Mouse (Mus musculus): Measurements from ENCODE around the gene Dusp23. TPM values are rescaled to one million over a fixed set of nuclear protein-coding genes. Genes with fewer than 3 reads are reported as not detected.
A peak's percentile ranks its signal among the peaks of the same experiment; 100 is the strongest.

The Dusp23 gene
- 20.0 and 20.8 TPM in 2 replicates for polyA plus RNA-seq (2016; fragmentation: Nextera tagmentation; extraction: Ambion mirVana)

GRCm38 (mm10) chr1:172632451-172633326 is at the start of gene Dusp23:
Gene Dusp23, minus strand, starts transcription at chr1:172632962.
- Histone ChIP-seq H3K9me3 (no peaks in the 10 kb centered on the region), H3K36me3 (no peaks in the 10 kb centered on the region), H3K4me1 (peaks cover 3% of the 10 kb centered on the region; the same call in 1 of the 2 replicates), H3K27ac (peak within 1 kb of the TSS; percentile 38; the same call in 1 of the 2 replicates), H3K4me2 (replicated peaks) (peak within 1 kb of the TSS; percentile 80), H3K27me3 (replicated peaks) (no peaks in the 10 kb centered on the region), H3K9ac (peak within 1 kb of the TSS; percentile 60), H3K4me3 (peak within 1 kb of the TSS; percentile 64)
- peak; percentile 99 for ATAC-seq (ENCODE audit: low FRiP score, low read depth)
- whole genome bisulfite sequencing, result under 1% methylated on average over 53 of the region's 53 CpGs

DNA sequence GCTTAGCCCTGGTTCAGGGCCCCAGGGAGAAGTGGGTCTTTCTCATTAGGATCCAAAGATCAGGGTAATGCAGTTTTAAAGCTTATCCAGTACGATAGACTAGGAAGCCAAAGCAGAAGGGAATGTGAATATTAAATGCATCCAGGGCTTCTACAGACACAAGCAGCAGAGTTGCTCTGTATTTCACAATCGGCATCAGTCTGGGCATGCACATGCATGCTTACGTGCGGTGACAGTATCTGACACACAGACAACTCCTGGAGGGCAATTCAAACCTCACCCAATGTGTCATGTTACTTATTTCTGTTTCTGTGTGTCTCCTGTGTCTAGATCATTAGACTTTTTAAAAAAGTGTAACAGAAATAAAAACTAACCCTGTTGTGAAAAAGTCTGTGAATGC is 48.0 kb upstream of the Dusp23 start:
- 83% methylated on average over 4 of the region's 4 CpGs for WGBS
- H3K4me3 ChIP-seq, result no peak overlapping the region
- no peaks in the 10 kb centered on the region for H3K36me3 ChIP-seq
- no peaks in the 10 kb centered on the region for H3K4me1 ChIP-seq
- no peak for ATAC-seq (ENCODE audit: low FRiP score, low read depth)
- no peak overlapping the region for H3K4me2 ChIP-seq (replicated peaks)
- no peaks in the 10 kb centered on the region for H3K9me3 ChIP-seq
- no peaks in the 10 kb centered on the region for H3K27me3 ChIP-seq (replicated peaks)
- no peak overlapping the region for H3K27ac ChIP-seq
- H3K9ac ChIP-seq, result no peak overlapping the region

DNA sequence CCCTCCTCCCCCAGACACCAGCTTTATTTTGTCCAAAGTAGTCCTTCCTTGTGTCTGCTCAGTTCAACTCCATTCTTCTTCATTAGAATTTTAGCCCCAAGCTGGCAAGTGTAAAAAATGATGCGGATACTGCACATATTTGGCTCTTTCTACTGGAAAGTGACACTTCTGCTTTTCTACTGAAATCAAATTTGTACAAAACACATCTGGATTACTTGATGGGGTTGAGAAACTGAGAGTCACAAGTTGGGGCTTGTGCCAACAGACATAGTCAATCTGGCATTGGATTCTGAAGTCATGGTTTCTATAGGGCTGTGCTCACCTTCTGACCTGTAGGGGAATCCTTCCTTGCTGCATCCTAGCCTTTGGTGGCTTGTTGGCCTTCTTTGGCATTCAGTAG is 38.0 kb upstream of the Dusp23 start:
- Histone ChIP-seq H3K4me1 (no peaks in the 10 kb centered on the region), H3K4me3 (no peak overlapping the region), H3K9me3 (no peaks in the 10 kb centered on the region), H3K27ac (no peak overlapping the region), H3K4me2 (replicated peaks) (no peak overlapping the region), H3K9ac (no peak overlapping the region), H3K36me3 (no peaks in the 10 kb centered on the region), H3K27me3 (replicated peaks) (no peaks in the 10 kb centered on the region)
- WGBS, result 92% methylated on average over 1 of the region's 1 CpGs
- ATAC-seq (ENCODE audit: low FRiP score, low read depth), result no peak

DNA sequence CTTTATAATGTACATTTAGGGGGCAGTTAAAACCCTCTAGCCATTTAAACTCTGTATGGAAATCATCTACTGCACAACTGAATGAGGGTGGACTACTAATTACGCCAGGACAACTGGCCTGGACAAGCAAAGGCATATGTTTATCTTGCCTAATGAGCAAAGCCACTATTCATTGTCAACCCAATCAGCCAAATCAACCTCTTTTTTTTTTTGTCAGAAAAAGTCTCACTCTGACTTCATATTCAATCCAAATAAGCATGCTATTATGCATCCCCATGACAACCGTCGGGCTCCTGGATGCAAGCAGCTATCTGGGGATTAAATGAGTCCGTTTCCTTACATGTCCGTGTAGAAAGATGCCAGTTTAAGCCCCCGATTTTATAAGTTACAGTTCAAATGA is 34.8 kb upstream of the Dusp23 start:
- H3K27me3 ChIP-seq (replicated peaks), result no peaks in the 10 kb centered on the region
- no peak overlapping the region for H3K4me2 ChIP-seq (replicated peaks)
- no peaks in the 10 kb centered on the region for H3K36me3 ChIP-seq
- no peak overlapping the region for H3K27ac ChIP-seq
- H3K4me1 ChIP-seq, result no peaks in the 10 kb centered on the region
- H3K9me3 ChIP-seq, result no peaks in the 10 kb centered on the region
- WGBS, result 64% methylated on average over 6 of the region's 6 CpGs
- no peak overlapping the region for H3K9ac ChIP-seq
- no peak overlapping the region for H3K4me3 ChIP-seq
- ATAC-seq (ENCODE audit: low FRiP score, low read depth), result no peak

- ATAC-seq (ENCODE audit: low FRiP score, low read depth), result no peak
- no peak overlapping the region for H3K9ac ChIP-seq
- no peak overlapping the region for H3K4me3 ChIP-seq
- no peak overlapping the region for H3K4me2 ChIP-seq (replicated peaks)
- no peaks in the 10 kb centered on the region for H3K36me3 ChIP-seq
- H3K27me3 ChIP-seq (replicated peaks), result no peaks in the 10 kb centered on the region
- H3K4me1 ChIP-seq, result no peaks in the 10 kb centered on the region
- WGBS, result 66% methylated on average over 2 of the region's 2 CpGs
- no peaks in the 10 kb centered on the region for H3K9me3 ChIP-seq
- no peak overlapping the region for H3K27ac ChIP-seq
Measured at GRCm38 (mm10) chr1:172665457-172665856, 32.7 kb upstream of the Dusp23 start.

- Histone ChIP-seq H3K27me3 (replicated peaks) (no peaks in the 10 kb centered on the region), H3K4me2 (replicated peaks) (no peak overlapping the region), H3K27ac (no peak overlapping the region), H3K36me3 (no peaks in the 10 kb centered on the region), H3K4me1 (no peaks in the 10 kb centered on the region), H3K9me3 (no peaks in the 10 kb centered on the region), H3K4me3 (no peak overlapping the region), H3K9ac (no peak overlapping the region)
- no peak for ATAC-seq (ENCODE audit: low FRiP score, low read depth)
- WGBS, result 86% methylated on average over 8 of the region's 8 CpGs
Measured at GRCm38 (mm10) chr1:172659688-172660087, 26.9 kb upstream of the Dusp23 start.

DNA sequence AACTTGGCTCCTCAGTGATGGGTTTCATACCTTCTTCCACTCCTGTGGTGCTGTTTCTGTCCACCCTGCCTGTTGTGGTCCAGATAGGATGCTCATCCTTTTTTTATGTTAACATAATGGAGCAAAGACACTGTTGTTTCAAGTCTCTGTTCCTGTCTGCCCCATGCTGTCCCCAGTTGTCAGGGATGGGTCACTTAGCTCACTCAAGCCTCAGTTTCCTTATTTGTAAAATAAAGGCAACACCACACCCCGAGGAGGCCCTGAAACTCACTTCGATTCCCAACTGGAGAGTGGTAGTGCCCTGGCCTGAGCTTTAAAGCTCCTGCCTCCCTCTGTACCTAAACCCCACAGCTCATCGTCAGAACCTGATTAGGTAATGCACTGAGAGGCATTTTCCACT is 24.5 kb upstream of the Dusp23 start:
- Histone ChIP-seq H3K4me2 (replicated peaks) (no peak overlapping the region), H3K36me3 (no peaks in the 10 kb centered on the region), H3K9ac (no peak overlapping the region), H3K4me3 (no peak overlapping the region), H3K27ac (no peak overlapping the region), H3K9me3 (no peaks in the 10 kb centered on the region), H3K27me3 (replicated peaks) (no peaks in the 10 kb centered on the region), H3K4me1 (no peaks in the 10 kb centered on the region)
- WGBS, result 59% methylated on average over 3 of the region's 3 CpGs
- ATAC-seq (ENCODE audit: low FRiP score, low read depth), result no peak

- no peak for ATAC-seq (ENCODE audit: low FRiP score, low read depth)
- Histone ChIP-seq H3K36me3 (no peaks in the 10 kb centered on the region), H3K27ac (no peak overlapping the region), H3K27me3 (replicated peaks) (no peaks in the 10 kb centered on the region), H3K4me3 (no peak overlapping the region), H3K4me1 (no peaks in the 10 kb centered on the region), H3K9ac (no peak overlapping the region), H3K9me3 (no peaks in the 10 kb centered on the region), H3K4me2 (replicated peaks) (no peak overlapping the region)
- WGBS, result 79% methylated on average over 6 of the region's 6 CpGs
Measured at GRCm38 (mm10) chr1:172653900-172654299, 21.1 kb upstream of the Dusp23 start.

GRCm38 (mm10) chr1:172652040-172652662 is 19.4 kb upstream of the Dusp23 start:
- H3K27me3 ChIP-seq (replicated peaks), result no peaks in the 10 kb centered on the region
- WGBS, result 89% methylated on average over 18 of the region's 18 CpGs
- H3K4me3 ChIP-seq, result no peak overlapping the region
- H3K36me3 ChIP-seq, result no peaks in the 10 kb centered on the region
- no peak for ATAC-seq (ENCODE audit: low FRiP score, low read depth)
- H3K9me3 ChIP-seq, result no peaks in the 10 kb centered on the region
- no peak overlapping the region for H3K27ac ChIP-seq
- H3K4me1 ChIP-seq, result no peaks in the 10 kb centered on the region
- H3K4me2 ChIP-seq (replicated peaks), result no peak overlapping the region
- no peak overlapping the region for H3K9ac ChIP-seq

DNA sequence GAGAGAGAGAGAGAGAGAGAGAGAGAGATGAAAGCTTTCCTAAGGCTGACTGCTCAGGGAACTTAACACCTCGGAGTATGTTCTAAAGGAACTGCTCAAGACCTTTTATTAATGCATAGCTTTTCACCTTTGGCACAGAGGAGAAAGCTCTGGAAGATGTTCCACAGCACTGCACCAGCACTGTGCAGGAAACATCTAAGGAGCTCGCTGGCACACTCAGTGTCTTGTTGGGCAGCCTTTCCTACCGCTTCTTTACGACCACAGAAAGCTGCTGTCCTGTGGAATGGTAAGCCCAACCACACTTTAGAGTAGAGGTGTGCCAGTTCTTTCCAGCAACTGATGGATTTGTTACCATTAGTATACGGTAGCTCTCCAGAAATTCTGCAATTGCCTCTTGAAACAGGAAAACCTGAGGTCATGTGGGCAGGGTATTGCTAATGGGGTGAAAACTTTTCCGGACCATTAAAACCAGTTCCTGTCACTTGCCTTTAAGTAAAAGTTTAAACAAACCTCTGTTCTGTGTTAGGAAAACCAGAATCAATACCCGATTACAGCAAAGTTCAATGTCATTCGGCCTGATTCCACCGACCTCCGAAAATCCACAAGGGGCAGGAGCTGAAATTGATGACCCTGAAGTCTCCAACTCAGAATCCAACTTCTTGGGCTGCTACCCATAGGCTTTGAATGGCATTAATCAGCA is 18.7 kb upstream of the Dusp23 start:
- Histone ChIP-seq H3K4me1 (no peaks in the 10 kb centered on the region), H3K27ac (no peak overlapping the region), H3K4me3 (no peak overlapping the region), H3K4me2 (replicated peaks) (no peak overlapping the region), H3K27me3 (replicated peaks) (no peaks in the 10 kb centered on the region), H3K9ac (no peak overlapping the region), H3K9me3 (no peaks in the 10 kb centered on the region), H3K36me3 (no peaks in the 10 kb centered on the region)
- ATAC-seq (ENCODE audit: low FRiP score, low read depth), result no peak
- 80% methylated on average over 10 of the region's 10 CpGs for WGBS

DNA sequence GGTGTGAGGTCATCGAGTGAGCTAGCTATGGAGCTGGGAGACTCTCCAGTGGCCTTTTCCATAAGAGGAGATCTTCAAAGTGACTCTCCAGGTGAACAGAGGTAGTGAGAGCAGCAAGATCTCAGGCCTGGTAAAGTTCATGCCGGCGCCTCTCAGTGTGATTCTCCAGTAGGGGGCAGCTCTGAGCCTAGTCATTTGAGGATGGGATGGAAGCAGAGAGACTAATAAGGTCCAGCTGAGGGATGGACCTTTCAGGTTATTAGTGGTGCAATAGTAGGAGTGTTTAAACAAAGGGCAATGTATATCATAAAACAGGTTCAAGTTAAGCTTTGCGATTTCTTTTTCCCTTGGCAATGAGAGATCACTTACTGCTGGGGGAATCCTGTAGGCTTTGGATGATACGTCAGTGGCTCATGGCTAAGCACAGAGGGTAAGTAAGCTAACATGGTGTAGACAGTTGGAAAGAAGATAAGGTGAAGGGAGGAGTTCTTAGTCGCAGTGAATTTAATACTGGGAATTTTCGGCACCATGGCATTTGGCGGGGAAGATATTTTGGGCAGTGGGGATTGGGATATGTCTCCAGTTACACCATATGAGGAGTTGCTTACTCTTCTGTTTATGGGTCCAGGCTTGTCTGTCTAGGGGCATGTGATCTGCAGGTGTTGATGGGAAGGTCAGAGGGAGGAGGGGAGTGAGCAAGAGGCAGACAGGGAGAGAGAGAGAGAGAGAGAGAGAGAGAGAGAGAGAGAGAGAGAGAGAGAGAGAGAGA is 17.9 kb upstream of the Dusp23 start:
- Histone ChIP-seq H3K4me2 (replicated peaks) (no peak overlapping the region), H3K4me1 (no peaks in the 10 kb centered on the region), H3K27ac (no peak overlapping the region), H3K9ac (no peak overlapping the region), H3K4me3 (no peak overlapping the region), H3K27me3 (replicated peaks) (no peaks in the 10 kb centered on the region), H3K9me3 (no peaks in the 10 kb centered on the region), H3K36me3 (no peaks in the 10 kb centered on the region)
- WGBS, result 62% methylated on average over 8 of the region's 8 CpGs
- no peak for ATAC-seq (ENCODE audit: low FRiP score, low read depth)

DNA sequence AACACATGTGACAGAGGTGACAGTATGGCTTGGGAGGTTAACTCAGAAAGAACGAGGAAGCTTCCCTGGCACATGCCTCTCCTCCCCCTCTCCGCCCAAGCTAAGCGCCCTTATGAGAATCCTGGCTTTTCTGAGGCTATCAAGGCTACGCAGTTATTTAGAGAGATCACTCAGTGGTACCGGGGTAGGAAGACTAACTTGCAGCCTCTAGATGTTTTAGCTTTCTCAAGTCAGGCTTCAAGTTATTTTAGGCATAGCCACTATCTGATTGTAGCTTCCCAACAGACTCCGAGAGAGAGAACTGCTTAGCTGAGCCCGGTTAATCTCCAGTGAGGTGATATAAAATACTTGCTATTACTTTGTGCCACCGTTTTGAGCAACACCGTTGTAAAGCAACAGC is 16.6 kb upstream of the Dusp23 start:
- 87% methylated on average over 9 of the region's 9 CpGs for WGBS
- no peaks in the 10 kb centered on the region for H3K27me3 ChIP-seq (replicated peaks)
- H3K4me2 ChIP-seq (replicated peaks), result no peak overlapping the region
- no peak overlapping the region for H3K4me3 ChIP-seq
- no peaks in the 10 kb centered on the region for H3K36me3 ChIP-seq
- no peaks in the 10 kb centered on the region for H3K9me3 ChIP-seq
- H3K4me1 ChIP-seq, result no peaks in the 10 kb centered on the region
- ATAC-seq (ENCODE audit: low FRiP score, low read depth), result no peak
- H3K9ac ChIP-seq, result no peak overlapping the region
- H3K27ac ChIP-seq, result no peak overlapping the region
